In the genomic region with DNA sequence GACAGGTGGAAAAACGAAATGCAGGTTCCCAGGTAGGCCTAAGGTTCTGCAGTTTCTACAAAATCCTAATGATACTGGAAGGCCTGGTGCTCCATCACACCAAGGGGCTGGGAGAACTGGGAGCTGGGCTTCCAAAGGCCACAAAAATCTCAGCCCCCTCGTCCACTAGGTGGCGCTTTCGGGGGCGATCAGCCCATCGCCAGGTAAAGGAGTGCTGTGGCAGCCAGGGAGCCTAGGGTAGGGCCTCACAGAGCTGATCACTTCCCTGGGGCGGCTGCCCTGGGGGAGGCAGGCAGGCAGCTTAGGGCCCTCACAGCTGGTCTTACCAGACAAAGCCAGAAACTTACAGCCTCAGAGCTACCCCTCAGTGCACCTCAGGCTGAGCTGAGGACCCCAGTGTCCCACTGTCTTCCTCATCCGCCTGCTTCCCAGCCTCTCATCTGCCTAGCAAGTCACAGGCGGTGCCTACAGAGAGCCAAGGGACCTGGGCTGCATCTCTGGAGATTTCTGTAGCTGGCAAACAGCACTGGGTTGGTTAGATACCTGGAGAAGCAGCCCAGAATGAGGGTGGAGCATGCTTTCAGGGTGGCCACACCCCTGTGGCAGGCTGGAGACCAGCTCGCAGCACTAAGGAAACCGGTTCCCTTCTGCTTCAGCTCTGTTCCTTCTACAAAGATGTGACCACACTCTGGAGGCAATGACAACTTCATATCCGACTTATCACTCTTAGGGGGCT, we compare ENCODE assay signal across 8 mouse cellular contexts. TPM values are rescaled to one million over a fixed set of nuclear protein-coding genes. Genes with fewer than 3 reads are reported as not detected.
A peak's percentile ranks its signal among the peaks of the same experiment; 100 is the strongest.
DNase-seq lines count a peak whose midpoint lies in the region; ATAC-seq lines count a peak whose summit lies in the region.

No protein-coding gene starts in this region.

- H3K9me3 ChIP-seq in midbrain, embryonic 11.5 days (ENCODE audit: control insufficient read depth, low read length) = no peaks in the 10 kb centered on the region
- no peaks in the 10 kb centered on the region for H3K9me3 ChIP-seq in midbrain, embryonic 16.5 days (replicated peaks; ENCODE audit: control insufficient read depth, low read length, poor library complexity, severe bottlenecking)

- 18% methylated on average over 12 of the region's 12 CpGs for WGBS in midbrain, embryonic 11.5 days
- WGBS in midbrain, embryonic 16.5 days = 18% methylated on average over 12 of the region's 12 CpGs

- ATAC-seq in cerebellum, adult (ENCODE audit: insufficient number of reproducible peaks, low FRiP score, low TSS enrichment) = no peak
- peak; percentile 14; the same call in 1 of the 2 replicates for ATAC-seq in midbrain, embryonic 11.5 days (ENCODE audit: low FRiP score)
- ATAC-seq in midbrain, embryonic 16.5 days = no peak
- peak; percentile 37; the same call in 1 of the 2 replicates for ATAC-seq in granulocyte monocyte progenitor cell, adult 5-6 weeks (replicated peaks; ENCODE audit: poor library complexity, severe bottlenecking)

- DNase-seq in cerebellum, postnatal 36 days = peak; percentile 20 to 41
- DNase-seq in midbrain, embryonic 11.5 days (ENCODE audit: low spot score, missing footprints) = peak; percentile 91
- peak; percentile 34 for DNase-seq in brain, adult 2 months (ENCODE audit: low read depth, low spot score)
- peak; percentile 39 for DNase-seq in lung, postnatal 36 days
- DNase-seq in urinary bladder, postnatal 14 days (ENCODE audit: low spot score) = peak; percentile 37

- no peak overlapping the region for H3K9ac ChIP-seq in midbrain, embryonic 11.5 days (ENCODE audit: low read length)
- no peak overlapping the region for H3K9ac ChIP-seq in midbrain, embryonic 16.5 days (ENCODE audit: low read depth, low read length)

- peaks cover 54% of the 10 kb centered on the region for H3K27me3 ChIP-seq in midbrain, embryonic 11.5 days (ENCODE audit: control insufficient read depth, insufficient read depth, low read length)
- peaks cover 69% of the 10 kb centered on the region for H3K27me3 ChIP-seq in midbrain, embryonic 16.5 days (ENCODE audit: control insufficient read depth, insufficient read depth, low read depth, low read length)

- no peak overlapping the region for H3K4me3 ChIP-seq in midbrain, embryonic 11.5 days (ENCODE audit: low read depth, low read length)
- H3K4me3 ChIP-seq in midbrain, embryonic 16.5 days (ENCODE audit: low read depth, low read length) = no peak overlapping the region

- H3K27ac ChIP-seq in midbrain, embryonic 11.5 days (ENCODE audit: low read depth, low read length) = no peak overlapping the region
- no peak overlapping the region for H3K27ac ChIP-seq in midbrain, embryonic 16.5 days (ENCODE audit: low read length)

- H3K4me1 ChIP-seq in midbrain, embryonic 11.5 days (ENCODE audit: control insufficient read depth, insufficient read depth, low read length) = no peaks in the 10 kb centered on the region
- no peaks in the 10 kb centered on the region; the same call in 1 of the 2 replicates for H3K4me1 ChIP-seq in midbrain, embryonic 16.5 days (ENCODE audit: control insufficient read depth, insufficient read depth, low read length)

- H3K4me2 ChIP-seq in midbrain, embryonic 11.5 days = no peak overlapping the region
- no peak overlapping the region for H3K4me2 ChIP-seq in midbrain, embryonic 16.5 days (ENCODE audit: low read length)

- H3K36me3 ChIP-seq in midbrain, embryonic 11.5 days (ENCODE audit: control insufficient read depth, insufficient read depth, low read length) = no peaks in the 10 kb centered on the region
- no peaks in the 10 kb centered on the region for H3K36me3 ChIP-seq in midbrain, embryonic 16.5 days (ENCODE audit: control insufficient read depth, insufficient read depth, low read length)

RNA-seq across cellular contexts. Expression of gene Scn5a, which starts 20.5 kb away (rescaled TPM):
- polyA plus RNA-seq in midbrain, embryonic 11.5 days (2014; fragmentation: Nextera tagmentation; extraction: Ambion mirVana) = 0.16 TPM in 1 of 2 replicates, not detected in the other
- polyA plus RNA-seq in midbrain, embryonic 16.5 days (2015; fragmentation: Nextera tagmentation; extraction: Ambion mirVana) = 0.29 and 0.40 TPM in 2 replicates
- not detected in 2 replicates for total RNA-seq in granulocyte monocyte progenitor cell, adult 5-6 weeks (2014; fragmentation: Nextera tagmentation)
- not detected in 2 replicates for total RNA-seq in granulocyte monocyte progenitor cell, adult 5-6 weeks (2017)

Comparison
In these comparisons a context has a peak if more than half of its experiments do, and no peak if none do; other contexts are left out.
1. ATAC-seq: peak in midbrain, embryonic 11.5 days (single experiment) and granulocyte monocyte progenitor cell, adult 5-6 weeks (single experiment); none in cerebellum, adult (single experiment) and midbrain, embryonic 16.5 days (single experiment).
2. DNase-seq: peak in every context shown above with its lines; median percentile 91 in midbrain, embryonic 11.5 days; 39 in lung, postnatal 36 days; 37 in urinary bladder, postnatal 14 days; 34 in brain, adult 2 months; 30 in cerebellum, postnatal 36 days.